Mouse (Mus musculus) B cell, adult 62 days (primary cell): ENCODE data around the gene Ap4m1. TPM values are rescaled to one million over a fixed set of nuclear protein-coding genes. Genes with fewer than 3 reads are reported as not detected.

Experiments
- total RNA-seq: library from RNA; stranded (reverse); gene quantifications from 4 replicates; pipeline ENCODE4 v1.2.4, GENCODE M21; 2023

The Ap4m1 gene
- 33.4 to 38.4 TPM (median 35.6 TPM) in 4 replicates for total RNA-seq

DNA sequence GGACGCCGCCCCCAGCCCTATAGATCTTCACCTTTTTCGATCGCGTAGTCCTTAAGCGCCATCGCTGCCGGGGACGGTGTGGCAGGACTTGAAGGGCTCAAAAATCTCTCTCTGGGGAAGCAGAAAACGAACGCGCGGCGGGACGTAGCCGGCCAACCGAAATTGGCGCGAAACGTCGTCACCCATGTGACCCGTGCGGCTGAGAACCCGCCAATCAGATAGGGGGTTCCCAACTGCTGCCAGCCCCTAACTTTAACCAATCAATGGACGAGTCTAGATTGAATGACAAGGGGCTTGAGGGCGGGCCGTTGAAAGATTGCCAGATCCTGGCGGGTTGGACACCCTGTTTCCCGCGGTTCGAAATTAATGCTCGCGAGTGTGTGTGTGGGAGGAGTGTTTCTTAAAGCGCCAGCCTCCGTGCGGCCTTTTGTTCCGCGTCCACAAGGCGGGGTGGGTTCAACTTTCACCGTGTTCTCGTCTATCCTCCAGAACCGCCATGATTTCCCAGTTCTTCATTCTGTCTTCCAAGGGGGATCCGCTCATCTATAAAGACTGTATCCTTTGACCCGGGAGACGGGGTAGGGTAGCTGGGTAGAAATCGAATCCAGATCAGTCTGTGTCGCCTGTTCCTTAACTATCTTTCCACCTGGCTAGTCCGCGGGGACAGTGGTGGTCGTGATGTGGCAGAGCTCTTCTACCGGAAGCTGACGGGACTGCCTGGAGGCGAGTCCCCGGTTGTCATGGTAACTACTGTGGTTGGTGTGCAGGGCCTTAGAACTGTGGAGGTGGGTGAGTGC is at the start of gene Ap4m1, which contains the start of gene Mcm7:
Gene Ap4m1 (plus strand): TSS at position 308 of the 797 bp plus-strand sequence.
Gene Mcm7 (minus strand): TSS at position 728 of the 797 bp plus-strand sequence.

DNA sequence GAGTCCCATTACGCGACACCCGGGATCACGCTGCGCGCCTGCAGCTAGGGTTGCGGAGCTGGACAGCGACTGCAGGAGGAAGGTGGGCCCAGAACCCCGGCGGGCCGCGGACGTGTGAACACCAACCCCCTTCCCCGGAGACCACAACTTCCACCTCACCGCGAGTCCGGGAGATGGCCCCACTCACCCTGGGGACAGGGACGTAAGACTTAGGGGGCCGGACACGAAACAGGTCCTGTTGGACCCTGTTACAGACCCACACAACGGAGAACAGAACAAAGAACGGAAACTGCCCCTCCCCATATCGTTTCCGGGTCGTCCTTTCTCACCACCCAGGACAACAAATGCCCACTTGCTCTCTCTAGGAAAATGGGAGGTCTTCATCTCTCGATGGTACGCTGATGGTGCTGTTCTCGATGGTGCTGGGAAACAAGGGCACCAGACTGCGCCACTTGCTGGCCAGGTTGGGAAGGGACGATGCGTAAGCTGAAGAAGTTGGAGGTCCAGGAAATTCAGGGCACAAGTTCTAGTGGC is 16.3 kb upstream of the Ap4m1 start, which contains the start of gene Zfp113:
Gene Zfp113 (minus strand): TSS at position 302 of the 534 bp plus-strand sequence.

DNA sequence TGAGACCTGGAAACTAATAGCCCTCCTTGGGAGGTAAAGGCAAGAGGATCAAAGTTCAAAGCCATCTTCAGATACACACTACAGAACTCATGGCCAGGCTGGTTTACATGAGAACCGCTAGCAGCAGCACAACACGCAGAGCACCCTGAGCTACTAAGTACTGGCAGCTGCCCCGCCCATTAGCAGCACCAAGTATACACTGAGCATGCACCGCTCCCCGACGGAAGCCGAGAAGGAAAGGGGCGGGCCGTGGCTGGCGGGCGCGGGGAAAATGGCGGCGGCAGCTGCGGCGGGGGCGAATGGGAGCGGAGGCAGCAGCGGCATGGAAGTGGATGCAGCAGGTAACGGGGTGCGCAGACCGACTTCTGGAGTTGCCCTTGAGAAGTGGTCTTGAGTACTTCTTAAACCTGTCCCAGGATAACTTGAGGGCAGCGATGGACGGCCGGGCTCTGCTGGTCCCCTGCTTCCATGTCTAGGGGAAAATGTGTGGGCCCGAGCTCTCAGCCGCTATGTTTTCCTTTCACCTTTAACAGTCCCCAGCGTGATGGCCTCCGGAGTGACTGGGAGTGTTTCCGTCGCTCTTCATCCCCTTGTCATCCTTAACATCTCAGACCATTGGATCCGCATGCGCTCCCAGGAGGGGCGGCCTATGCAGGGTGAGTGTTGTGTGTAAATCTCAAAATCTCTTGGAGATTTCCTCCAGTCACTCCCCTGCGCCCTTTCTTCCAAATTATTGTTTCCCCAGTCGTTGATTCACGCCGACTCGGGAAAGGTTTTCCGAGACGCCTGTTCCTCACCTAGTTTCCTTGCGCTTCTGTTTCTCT is 10.7 kb upstream of the Ap4m1 start, which contains the start of gene Cops6:
Gene Cops6 (plus strand): TSS at position 230 of the 824 bp plus-strand sequence.

DNA sequence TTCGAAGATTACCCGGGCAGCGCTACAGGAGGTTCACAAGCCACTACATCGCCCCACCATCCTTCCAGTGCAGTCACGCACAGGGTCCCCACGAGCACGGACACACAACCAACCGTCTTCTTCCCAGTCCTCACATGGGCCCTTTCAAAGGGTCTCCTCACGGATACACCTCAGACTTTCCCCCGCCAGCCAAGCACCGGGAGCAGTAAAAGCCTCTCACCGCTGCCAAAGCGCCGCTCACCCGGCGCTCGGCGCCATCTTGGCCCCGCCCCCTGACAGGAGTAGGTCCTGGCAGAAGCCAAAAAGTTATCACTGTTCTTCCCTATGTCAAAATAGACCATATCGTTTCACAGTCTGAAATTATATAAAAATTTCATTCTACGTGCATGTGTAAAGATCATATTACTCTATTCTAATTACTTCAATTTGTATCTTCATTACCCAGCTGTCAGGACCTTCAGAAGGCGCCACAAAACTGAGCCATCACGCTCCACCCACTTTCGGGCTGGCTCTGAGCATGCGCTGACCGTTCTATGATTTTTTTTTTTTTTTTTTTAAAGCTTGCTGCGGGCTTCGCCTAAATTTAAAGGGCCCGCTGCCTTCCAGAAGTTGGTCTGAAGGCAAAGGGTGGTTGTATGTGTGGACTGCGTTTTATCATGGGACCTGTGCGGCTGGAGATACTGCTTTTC is 15.3 kb downstream of the Ap4m1 start, which contains the start of the genes Taf6 and Cnpy4:
Gene Taf6 (minus strand): TSS at position 502 of the 689 bp plus-strand sequence.
Gene Cnpy4 (plus strand): TSS at position 536 of the 689 bp plus-strand sequence.

DNA sequence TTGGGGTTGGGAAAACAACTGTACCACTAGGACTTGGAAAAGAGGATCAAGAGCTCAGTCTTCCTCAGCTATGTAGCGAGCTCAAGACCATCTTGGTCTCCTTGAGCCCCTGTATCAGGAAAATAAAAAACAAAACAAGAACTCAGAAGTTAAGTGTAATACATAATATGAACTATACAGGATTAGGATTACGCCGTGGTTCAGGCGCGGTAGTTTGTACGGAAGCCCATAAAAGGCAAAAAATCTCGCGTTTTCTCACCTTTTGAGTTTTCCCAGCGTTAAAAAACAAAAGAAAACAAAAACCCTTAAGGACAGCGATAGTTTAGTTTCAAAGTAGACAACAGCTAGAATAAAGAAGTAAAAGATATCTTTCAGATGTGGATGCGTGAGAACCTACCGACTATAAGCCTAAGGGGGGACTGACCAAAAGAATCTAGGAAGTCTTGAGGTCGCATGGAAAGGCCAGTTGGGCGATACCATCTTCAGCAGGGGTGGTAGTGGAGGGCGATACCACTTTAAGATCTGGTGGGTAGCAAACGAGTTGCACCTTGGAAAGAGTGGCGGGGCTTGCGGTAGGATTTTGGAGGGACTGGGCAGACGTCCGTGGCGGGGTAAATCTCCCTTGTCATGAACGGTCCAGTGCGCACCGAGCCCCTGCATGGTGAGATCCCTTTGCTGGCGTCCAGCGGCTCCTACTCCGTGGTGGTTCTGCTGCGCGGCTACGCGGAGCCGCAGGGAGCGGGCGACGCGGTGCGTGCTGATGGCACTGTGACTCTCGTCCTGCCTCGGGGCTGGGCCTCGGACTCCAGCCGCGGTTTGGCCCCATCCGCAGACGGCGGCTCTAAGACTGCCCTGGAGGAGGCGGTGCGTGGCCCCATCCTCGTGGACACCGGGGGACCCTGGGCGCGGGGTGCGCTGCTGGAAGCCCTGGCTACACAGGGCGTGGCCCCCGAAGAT is 22.2 kb downstream of the Ap4m1 start, which contains the start of gene Mblac1:
Gene Mblac1 (plus strand): TSS at position 544 of the 957 bp plus-strand sequence.

DNA sequence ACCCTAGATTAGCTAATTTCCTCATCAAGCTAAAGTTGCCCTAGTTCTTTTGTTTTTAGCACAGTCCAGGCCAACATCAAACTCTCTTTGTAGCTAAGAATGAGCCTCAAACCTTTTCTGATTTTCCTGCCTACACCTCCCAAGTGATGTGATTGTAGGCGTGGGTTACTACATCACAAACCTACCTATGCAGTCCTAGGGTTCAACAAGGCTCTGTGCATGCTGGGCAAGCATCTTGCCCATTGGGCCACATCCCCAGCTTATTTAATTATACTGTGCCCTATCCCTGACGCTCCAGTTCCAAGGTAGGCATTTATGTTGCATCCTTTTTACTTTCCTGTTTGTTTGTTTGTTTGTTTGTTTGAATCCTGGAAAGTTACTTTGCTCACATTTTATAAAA is 53.9 kb downstream of the Ap4m1 start, which contains the start of gene Nxpe5:
Gene Nxpe5 (plus strand): TSS at position 199 of the 400 bp plus-strand sequence.

Other genes with a start within 250 kb of the Ap4m1 start
- gene Gjc3, start 208.9 kb upstream of the Ap4m1 start, total RNA-seq: not detected in 4 replicates
- not detected in 4 replicates for gene Azgp1, start 190.5 kb upstream of the Ap4m1 start, total RNA-seq
- gene Smok3a, start 150.7 kb upstream of the Ap4m1 start, total RNA-seq: not detected in 4 replicates
- gene Smok3b, start 150.6 kb upstream of the Ap4m1 start, total RNA-seq: not detected in 4 replicates
- not detected in 4 replicates for gene Smok3c, start 118.8 kb upstream of the Ap4m1 start, total RNA-seq
- 16.7 to 18.6 TPM (median 17.1 TPM) in 4 replicates for gene Zkscan1, start 86.9 kb upstream of the Ap4m1 start, total RNA-seq
- 7.5 to 14.3 TPM (median 10.9 TPM) in 4 replicates for gene Zscan21, start 55.1 kb upstream of the Ap4m1 start, total RNA-seq
- 8.3 to 11.6 TPM (median 9.5 TPM) in 4 replicates for gene Zfp113, start 16.3 kb upstream of the Ap4m1 start, total RNA-seq
- 48.8 to 54.2 TPM (median 50.0 TPM) in 4 replicates for gene Cops6, start 10.9 kb upstream of the Ap4m1 start, total RNA-seq
- gene Mcm7, start 420 bp downstream of the Ap4m1 start, total RNA-seq: 50.1 to 67.0 TPM (median 54.9 TPM) in 4 replicates
- 27.6 to 29.1 TPM (median 28.3 TPM) in 4 replicates for gene Taf6, start 15.4 kb downstream of the Ap4m1 start, total RNA-seq
- 14.6 to 16.4 TPM (median 15.4 TPM) in 4 replicates for gene Cnpy4, start 15.5 kb downstream of the Ap4m1 start, total RNA-seq
- 0.91 to 1.6 TPM (median 1.3 TPM) in 4 replicates for gene Mblac1, start 22.3 kb downstream of the Ap4m1 start, total RNA-seq
- gene Nxpe5, start 53.9 kb downstream of the Ap4m1 start, total RNA-seq: not detected in 4 replicates
- 30.0 to 42.9 TPM (median 38.4 TPM) in 4 replicates for gene Lamtor4, start 83.5 kb downstream of the Ap4m1 start, total RNA-seq
- gene BC037034, start 92.0 kb downstream of the Ap4m1 start, total RNA-seq: 47.3 to 60.1 TPM (median 49.0 TPM) in 4 replicates
- not detected in 4 replicates for gene Gal3st4, start 100.8 kb downstream of the Ap4m1 start, total RNA-seq
- not detected in 4 replicates for gene Gm43720, start 108.0 kb downstream of the Ap4m1 start, total RNA-seq
- 2.0 to 3.0 TPM (median 2.0 TPM) in 4 replicates for gene Gpc2, start 108.0 kb downstream of the Ap4m1 start, total RNA-seq
- gene Stag3, start 108.2 kb downstream of the Ap4m1 start, total RNA-seq: 0.12 TPM in 1 of 4 replicates, not detected in the others
- gene Pvrig, start 170.0 kb downstream of the Ap4m1 start, total RNA-seq: 0.53 TPM in 1 of 4 replicates, not detected in the others